Mouse (Mus musculus) spleen, postnatal 14 days (tissue): ENCODE measurements around the gene Gpr135.
"Not testable (repeated sequence)": the region's sequence is repeated elsewhere in the genome, so short reads cannot be mapped to it uniquely, and the experiment has no call there.

Experiments
- DNase-seq, 2 experiments: peaks; one replicate each; pipeline ENCODE4 v3.0.0; 2021 to 2022; ENCODE audit warnings: low spot score in 2 of 2

The Gpr135 gene

DNA sequence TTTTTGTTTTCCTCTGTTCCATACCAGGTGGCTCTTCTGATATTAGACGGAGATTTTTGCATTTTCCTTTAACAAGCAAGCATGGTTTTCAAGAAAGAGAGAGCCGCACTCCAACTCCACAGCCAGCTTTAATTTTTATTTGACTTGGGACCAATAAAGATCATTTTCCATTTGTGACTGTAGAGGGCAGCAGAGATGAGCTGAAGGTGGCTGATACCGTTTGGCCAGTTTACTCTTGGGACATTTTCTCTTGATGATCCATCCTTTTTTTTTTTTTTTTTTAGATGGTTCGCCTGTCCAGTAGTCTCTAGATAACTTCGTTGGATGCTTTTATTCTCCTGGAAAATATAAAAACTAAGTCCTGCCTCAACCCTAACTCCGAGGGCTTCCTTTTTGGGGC, 17.6 kb downstream of the Gpr135 start:
- DNase-seq, result no peak

- no peak for DNase-seq
Measured at GRCm38 (mm10) chr12:72052571-72052970, 18.4 kb downstream of the Gpr135 start.

GRCm38 (mm10) chr12:72050821-72051220, 20.1 kb downstream of the Gpr135 start:
- DNase-seq, result no peak

DNA sequence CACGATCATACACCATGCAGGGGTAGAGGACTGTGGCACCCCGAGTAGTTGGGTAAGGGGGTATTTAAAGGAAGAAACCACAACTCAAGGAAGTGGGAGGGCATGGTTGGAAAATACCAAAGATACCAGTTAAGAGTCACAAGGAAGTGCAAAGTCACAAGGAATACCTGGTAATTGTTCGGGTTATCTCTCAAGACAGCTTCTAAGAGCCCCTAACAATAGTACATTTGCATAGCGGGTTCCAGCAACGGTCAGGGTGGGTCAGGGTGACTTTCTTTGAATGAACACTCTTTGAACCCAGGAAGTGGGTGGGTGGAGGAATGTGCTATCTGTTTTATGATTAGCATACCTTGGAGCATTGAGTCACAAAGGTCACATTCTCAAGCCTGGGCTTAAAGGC, 20.8 kb downstream of the Gpr135 start:
- DNase-seq, result not testable (repeated sequence)

- DNase-seq, result no peak
Measured at GRCm38 (mm10) chr12:72047513-72047912, 23.4 kb downstream of the Gpr135 start.

DNA sequence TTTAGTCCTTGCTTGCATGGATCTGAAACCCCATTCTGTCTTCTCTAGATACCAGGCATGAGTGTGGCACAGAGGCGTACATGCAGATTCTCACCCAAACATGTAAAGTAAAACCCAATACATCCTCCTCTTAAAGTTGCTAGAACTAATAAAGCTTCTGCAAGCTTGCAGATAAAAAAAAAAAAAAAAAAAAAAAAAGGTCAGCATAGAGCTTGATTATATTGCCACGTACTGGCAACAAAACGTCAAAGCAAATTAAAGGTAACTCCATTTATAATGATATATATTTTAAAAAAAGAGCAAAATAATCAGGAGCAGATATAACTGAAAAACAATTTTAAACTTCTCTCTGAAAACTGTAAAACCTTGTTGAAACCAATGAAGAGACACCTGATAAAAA, 29.7 kb downstream of the Gpr135 start:
- no peak for DNase-seq

DNA sequence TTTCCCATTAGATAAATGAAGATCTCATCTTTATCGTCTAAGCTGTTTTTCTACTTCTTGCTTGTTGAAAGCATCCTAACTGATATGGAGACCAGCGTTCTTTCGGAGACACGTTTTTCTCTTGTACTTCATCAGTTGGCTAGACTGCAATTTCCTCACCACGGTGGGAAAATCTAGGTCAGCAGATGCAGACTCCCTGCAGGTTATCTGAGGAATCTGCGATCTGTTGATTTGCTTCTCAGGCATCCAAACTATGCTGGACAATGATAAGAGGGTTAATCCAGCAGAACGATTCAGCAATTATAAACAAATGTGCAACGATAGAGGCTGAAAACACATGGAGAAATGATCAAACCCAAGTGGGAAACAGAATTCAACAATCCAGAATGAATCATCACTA, 31.4 kb downstream of the Gpr135 start:
- no peak for DNase-seq

DNA sequence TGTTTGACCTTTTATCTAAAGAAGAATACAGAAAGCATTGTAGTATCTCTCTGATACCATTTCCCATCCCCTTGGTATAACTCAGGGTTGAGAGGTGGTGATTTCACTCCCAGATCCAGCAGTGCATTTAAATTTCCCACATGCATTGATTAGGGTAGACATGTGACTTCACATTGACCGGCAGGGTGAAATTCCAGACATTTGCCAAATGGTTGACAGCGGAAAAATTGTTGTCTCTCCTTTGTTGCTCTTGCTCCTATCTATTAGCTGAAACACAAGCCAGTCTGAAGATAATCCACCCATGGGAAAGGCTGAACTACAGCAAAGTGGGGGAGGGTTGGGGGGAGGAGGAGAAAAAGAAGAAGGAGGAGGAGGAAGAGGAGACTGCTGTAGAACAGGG, 32.1 kb downstream of the Gpr135 start:
- no peak for DNase-seq

DNA sequence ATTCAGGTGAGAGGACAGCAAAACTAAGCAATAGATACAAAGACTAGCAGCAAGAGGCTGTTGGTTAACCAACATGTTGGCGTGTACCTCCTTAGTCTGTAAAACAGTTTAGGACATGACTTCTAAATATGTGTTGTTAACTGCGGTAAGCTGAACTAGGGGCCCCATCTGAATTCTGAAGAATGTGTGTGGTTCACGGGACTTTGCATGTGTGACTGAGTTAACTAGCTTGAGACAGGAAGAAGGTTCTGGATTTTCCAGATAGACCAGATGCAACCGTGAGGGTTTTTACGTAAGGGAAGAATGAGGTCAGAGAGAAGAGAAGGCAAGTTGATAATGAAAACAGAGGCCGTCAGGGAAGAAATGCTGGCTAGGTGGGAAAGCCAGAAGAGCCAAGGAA, 33.9 kb downstream of the Gpr135 start:
- no peak for DNase-seq

DNA sequence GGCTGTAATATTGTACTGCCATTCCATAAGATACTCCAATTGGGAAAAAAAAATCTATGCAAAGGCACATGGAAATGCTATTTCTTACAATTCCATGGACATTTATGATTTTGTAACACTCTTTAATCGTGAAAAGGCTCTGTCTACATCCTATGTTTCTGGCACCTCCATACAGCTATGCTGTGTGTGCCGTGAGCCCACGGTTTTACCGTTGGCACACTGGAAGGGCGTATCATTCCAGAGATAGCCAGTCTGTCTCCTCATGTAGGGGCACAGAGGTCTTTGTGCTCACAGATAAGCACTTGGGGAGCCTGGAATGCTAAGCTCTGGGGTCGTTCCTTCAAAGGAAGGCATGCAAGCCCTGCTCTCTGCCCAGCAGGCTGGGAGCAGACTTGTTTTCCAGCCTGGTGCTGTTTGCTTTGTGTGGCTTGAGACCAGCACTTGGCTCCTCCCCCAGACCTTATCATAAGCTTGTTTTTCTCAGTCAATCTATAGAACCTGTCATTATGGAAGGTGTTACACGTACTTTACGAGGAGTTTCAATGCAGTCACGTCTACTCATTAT, 34.7 kb downstream of the Gpr135 start:
- DNase-seq, result no peak

GRCm38 (mm10) chr12:72031794-72032193, 39.1 kb downstream of the Gpr135 start:
- DNase-seq, result no peak

GRCm38 (mm10) chr12:72031171-72031570, 39.8 kb downstream of the Gpr135 start:
- DNase-seq, result no peak

DNA sequence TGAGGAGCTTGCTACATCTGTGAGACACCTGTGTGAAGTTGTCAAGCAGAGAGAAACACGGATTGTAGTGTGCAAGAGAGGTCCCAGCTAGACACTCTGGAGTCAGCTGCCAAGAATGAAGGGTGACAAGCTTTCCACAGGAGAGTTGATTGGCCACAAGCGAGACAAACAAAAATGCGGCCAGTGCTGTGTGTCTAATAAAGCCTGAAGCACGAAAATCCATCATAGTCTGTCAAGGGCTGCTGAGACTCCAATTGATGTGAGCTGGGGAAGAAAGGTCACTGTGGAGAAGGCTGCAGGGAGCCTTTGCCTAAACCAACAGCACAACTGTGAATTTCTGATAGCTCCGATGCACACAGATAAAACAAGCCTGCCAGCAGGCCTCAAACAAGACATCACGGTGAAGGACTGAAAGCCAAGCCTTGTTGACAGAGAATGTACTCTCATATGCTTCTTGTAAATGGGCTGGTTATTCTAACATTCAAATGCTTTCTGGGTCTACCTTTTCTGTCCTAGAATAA, 45.6 kb downstream of the Gpr135 start:
- no peak for DNase-seq

DNA sequence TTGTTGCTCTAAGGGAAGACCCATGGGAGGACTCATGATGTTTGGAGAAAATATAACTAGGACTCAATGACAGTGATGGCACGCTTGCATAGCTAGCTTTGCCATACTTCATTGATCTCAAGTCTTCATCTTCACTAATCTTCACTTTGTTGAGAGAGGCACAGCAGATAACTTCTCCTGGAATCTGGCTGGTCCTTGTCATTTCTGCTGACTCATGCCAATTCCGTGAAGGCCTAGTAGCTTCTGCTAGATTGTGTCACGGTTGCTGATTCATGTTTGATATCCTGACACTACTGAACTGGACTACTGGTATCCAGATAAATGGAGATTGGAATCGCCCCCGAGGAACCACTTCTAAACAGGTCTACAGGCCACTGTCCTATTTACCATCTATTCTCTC, 47.4 kb downstream of the Gpr135 start:
- no peak for DNase-seq

GRCm38 (mm10) chr12:72022790-72023189, 48.1 kb downstream of the Gpr135 start:
- DNase-seq, result no peak

GRCm38 (mm10) chr12:72021543-72021942, 49.4 kb downstream of the Gpr135 start:
- DNase-seq, result no peak

DNA sequence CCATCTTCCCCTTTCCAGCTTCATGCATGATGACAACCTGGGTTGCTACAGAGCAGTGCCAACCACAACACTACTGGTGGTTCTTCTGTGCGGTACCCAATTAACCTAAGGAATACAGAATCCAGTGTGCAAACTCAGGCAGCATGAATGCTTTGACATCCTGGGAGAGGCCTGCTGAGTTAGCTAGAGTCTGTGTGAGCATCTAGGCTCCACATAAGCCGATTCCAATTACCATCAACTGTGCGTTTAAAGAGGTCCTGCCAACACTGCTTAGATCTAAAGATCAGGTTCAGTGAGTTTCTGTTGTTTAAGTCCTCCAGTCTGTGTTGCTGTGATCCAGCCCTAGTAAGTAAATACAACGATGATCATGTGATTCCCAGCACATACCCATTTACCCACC, 50.6 kb downstream of the Gpr135 start:
- DNase-seq, result no peak
